ENCODE assay signal across 24 mouse cellular contexts in the genomic region with DNA sequence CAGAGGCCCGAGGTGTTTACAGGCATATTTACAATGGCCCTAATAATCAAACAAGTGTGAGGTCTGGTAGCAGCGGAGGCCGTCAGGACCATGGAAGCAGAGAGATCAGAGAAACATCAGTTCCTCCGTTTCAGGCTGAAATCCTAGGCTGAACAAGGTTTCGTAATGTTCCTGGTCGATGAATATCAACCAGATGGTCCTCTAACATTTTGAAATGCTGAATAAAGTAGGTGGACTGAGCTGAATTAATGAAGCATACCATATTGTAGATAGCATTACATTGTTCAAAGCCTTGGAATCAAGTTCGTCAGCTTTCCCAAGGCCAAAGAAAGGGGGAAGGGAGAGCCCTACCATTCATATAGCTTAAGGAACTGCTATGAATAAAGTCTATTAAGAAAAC.
DNase-seq lines count a peak whose midpoint lies in the region; ATAC-seq and TF ChIP-seq lines count a peak whose summit lies in the region.
"Had no signal": no experiment of that assay in that cellular context is flagged by ENCODE, and none has a peak within 500 bp of the region (broad histone marks: within the 10 kb centered on the region; RNA-seq: fewer than 3 reads in every experiment).

No protein-coding gene starts in this region.

- H3K27me3 ChIP-seq in kidney, embryonic 15.5 days = no peaks in the 10 kb centered on the region
- no peaks in the 10 kb centered on the region for H3K27me3 ChIP-seq in kidney, adult 2 months (replicated peaks; ENCODE audit: control insufficient read depth, insufficient read depth, low read length)
- H3K27me3 ChIP-seq in liver, postnatal 0 days (ENCODE audit: insufficient read depth, low read length) = no peaks in the 10 kb centered on the region
- H3K27me3 ChIP-seq: CH12.LX; embryonic facial prominence, embryonic 12.5 days; forebrain, embryonic 13.5 days; forebrain, embryonic 15.5 days; Patski had no signal

- H3K36me3 ChIP-seq in kidney, embryonic 15.5 days = no peaks in the 10 kb centered on the region
- H3K36me3 ChIP-seq in kidney, adult 2 months (ENCODE audit: control insufficient read depth, insufficient read depth, low read length) = no peaks in the 10 kb centered on the region
- H3K36me3 ChIP-seq in liver, postnatal 0 days (replicated peaks; ENCODE audit: insufficient read depth, low read length) = no peaks in the 10 kb centered on the region
- H3K36me3 ChIP-seq: embryonic facial prominence, embryonic 10.5 days; embryonic facial prominence, embryonic 12.5 days; forebrain, embryonic 15.5 days had no signal

- H3K4me2 ChIP-seq in kidney, embryonic 15.5 days = no peak overlapping the region
- H3K4me2 ChIP-seq in liver, postnatal 0 days (ENCODE audit: low read depth, low read length) = no peak overlapping the region
- H3K4me2 ChIP-seq: embryonic facial prominence, embryonic 12.5 days; forebrain, embryonic 13.5 days; forebrain, embryonic 15.5 days had no signal

- H3K4me3 ChIP-seq in kidney, embryonic 15.5 days (replicated peaks) = no peak overlapping the region
- H3K4me3 ChIP-seq in kidney, adult 2 months (ENCODE audit: insufficient read depth, low read depth, low read length) = no peak overlapping the region
- no peak overlapping the region for H3K4me3 ChIP-seq in liver, postnatal 0 days (ENCODE audit: low read depth, low read length)
- H3K4me3 ChIP-seq: embryonic facial prominence, embryonic 10.5 days; embryonic facial prominence, embryonic 12.5 days; forebrain, embryonic 13.5 days; forebrain, embryonic 15.5 days had no signal

- TF ChIP-seq POLR2A in kidney, adult 2 months (IDR thresholded peaks at IDR 0.05; ENCODE audit: low read depth, low read length) = no peak

- H3K27ac ChIP-seq in kidney, embryonic 15.5 days = 0 out of 2 replicates have a peak overlapping the region, but pooled peaks have one; percentile 68
- no peak overlapping the region for H3K27ac ChIP-seq in kidney, adult 2 months (ENCODE audit: insufficient read depth, low read depth, low read length)
- 0 out of 2 replicates have a peak overlapping the region, but pooled peaks have one; percentile 55 for H3K27ac ChIP-seq in liver, postnatal 0 days (ENCODE audit: low read depth)
- H3K27ac ChIP-seq: embryonic facial prominence, embryonic 10.5 days; embryonic facial prominence, embryonic 12.5 days; forebrain, embryonic 13.5 days; forebrain, embryonic 15.5 days had no signal

- H3K9ac ChIP-seq in kidney, embryonic 15.5 days = no peak overlapping the region
- no peak overlapping the region for H3K9ac ChIP-seq in liver, postnatal 0 days (replicated peaks)
- H3K9ac ChIP-seq: embryonic facial prominence, embryonic 12.5 days; forebrain, embryonic 13.5 days; forebrain, embryonic 15.5 days had no signal

- peaks cover 11% of the 10 kb centered on the region for H3K4me1 ChIP-seq in kidney, embryonic 15.5 days
- peaks cover 18% of the 10 kb centered on the region; the same call in 1 of the 2 replicates for H3K4me1 ChIP-seq in kidney, adult 2 months (ENCODE audit: control insufficient read depth, insufficient read depth, low read length)
- H3K4me1 ChIP-seq in liver, postnatal 0 days (ENCODE audit: insufficient read depth) = peaks cover 9% of the 10 kb centered on the region
- H3K4me1 ChIP-seq: embryonic facial prominence, embryonic 10.5 days; embryonic facial prominence, embryonic 12.5 days; forebrain, embryonic 13.5 days; forebrain, embryonic 15.5 days had no signal

- TF ChIP-seq EP300 in liver, postnatal 0 days (IDR thresholded peaks at IDR 0.05; ENCODE audit: low read depth) = no peak

- H3K9me3 ChIP-seq in kidney, embryonic 15.5 days (replicated peaks) = no peaks in the 10 kb centered on the region
- H3K9me3 ChIP-seq in liver, postnatal 0 days (ENCODE audit: low read length) = no peaks in the 10 kb centered on the region
- H3K9me3 ChIP-seq: embryonic facial prominence, embryonic 10.5 days; embryonic facial prominence, embryonic 12.5 days; forebrain, embryonic 13.5 days; forebrain, embryonic 15.5 days; G1E had no signal

- TF ChIP-seq CTCF in kidney, adult 2 months (conservative IDR thresholded peaks at IDR 0.05; ENCODE audit: insufficient read depth, insufficient read length, low read depth, low read length) = no peak
- no peak for TF ChIP-seq CTCF in liver, postnatal 0 days (IDR thresholded peaks at IDR 0.05; ENCODE audit: low read depth)

- WGBS in kidney, embryonic 15.5 days = 61% methylated on average over 7 of the region's 7 CpGs
- WGBS in kidney, adult 2 months = 80% methylated on average over 7 of the region's 7 CpGs
- WGBS in liver, postnatal 0 days (ENCODE audit: insufficient replicate concordance) = 53% methylated on average over 7 of the region's 7 CpGs

- no peak for ATAC-seq in kidney, embryonic 15.5 days (replicated peaks; ENCODE audit: low FRiP score)
- ATAC-seq in liver, postnatal 0 days = peak; percentile 35; the same call in 1 of the 2 replicates
- ATAC-seq: activated CD4-positive, CD25-positive, alpha-beta regulatory T cell, adult 4 months; CD4-positive, CD25-positive, alpha-beta regulatory T cell, adult 4 months; forebrain, embryonic 13.5 days; forebrain, embryonic 15.5 days; Patski had no signal

- DNase-seq in kidney, adult 2 months = no peak
- DNase-seq in layer of hippocampus, adult 9-11 months = peak; percentile 48
- no peak for DNase-seq in layer of hippocampus, adult 11-12 months (ENCODE audit: low spot score)
- DNase-seq in liver, postnatal 0 days = no peak
- no peak for DNase-seq in liver
- DNase-seq: adrenal gland, adult 8-10 months; adrenal gland, postnatal 14 days; adrenal gland, postnatal 36 days; B cell, adult 2 months; cerebellum, adult 11-12 months; cerebellum, adult 2 months; cerebellum, adult 9-10 months; cerebellum, postnatal 10 days; cerebellum, postnatal 25 days had no signal
